Mouse (Mus musculus) cortical plate, adult 2 months (tissue): ENCODE data around the gene Ncoa1.

Source experiments
- CTCF ChIP-seq: fragments of 200-500 bp; IDR thresholded peaks from 2 replicates; pipeline ENCODE4 v1.5.1; 2011; ENCODE audit warnings: mild to moderate bottlenecking, control low read depth, low read length; ENCODE audit not compliant: insufficient read depth; ENCODE audit errors: extremely low read depth
- POLR2A ChIP-seq: fragments of 200-500 bp; IDR thresholded peaks from 2 replicates; pipeline ENCODE4 v1.6.1; 2011; ENCODE audit warnings: mild to moderate bottlenecking, low read length, control low read depth; ENCODE audit not compliant: insufficient read depth; ENCODE audit errors: extremely low read depth

GRCm38 (mm10) chr12:4295281-4295680, 181.7 kb downstream of the Ncoa1 start:
- no peak for TF ChIP-seq CTCF
- no peak for TF ChIP-seq POLR2A
